Mouse (Mus musculus) thymus, adult 2 months (tissue): ENCODE measurements at regions not wholly inside any gene's neighbourhood (a gene's known extent, or its start where the extent isn't known, plus 50 kb on each side); places are given as distances from the start of the nearest gene placed in this dataset.

Source experiments
- CTCF ChIP-seq: fragments of 200-500 bp; IDR thresholded peaks from 2 replicates; pipeline ENCODE4 v1.5.1; 2012; ENCODE audit warnings: mild to moderate bottlenecking, control low read depth, low read length, moderate library complexity, borderline replicate concordance; ENCODE audit not compliant: control insufficient read depth, poor library complexity, insufficient read depth; ENCODE audit errors: extremely low read depth
- POLR2A ChIP-seq: fragments of 200-500 bp; IDR thresholded peaks from 2 replicates; pipeline ENCODE4 v1.6.1; 2012; ENCODE audit warnings: mild to moderate bottlenecking, low read length, control low read depth, moderate library complexity; ENCODE audit not compliant: control insufficient read depth, poor library complexity, insufficient read depth; ENCODE audit errors: extremely low read depth

GRCm38 (mm10) chr10:53466261-53466660 lies 86.5 kb upstream of the Cep85l start:
- TF ChIP-seq POLR2A (no peak), CTCF (no peak)
